Mouse (Mus musculus) E14TG2a.4 (cell line): ENCODE results near the gene Kirrel3.

Source experiments
- H3K27me3 ChIP-seq: 2 replicates; pipeline ENCODE4 v1.6.1; 2014; ENCODE audit warnings: low read length, control low read depth; ENCODE audit not compliant: insufficient read depth
- H3K36me3 ChIP-seq: 2 replicates; pipeline ENCODE4 v1.6.1; 2014; ENCODE audit warnings: low read length, control low read depth; ENCODE audit not compliant: insufficient read depth
- H3K4me1 ChIP-seq: replicated peaks from 2 replicates; pipeline ENCODE4 v1.6.1; 2014; ENCODE audit warnings: low read depth, low read length, control low read depth
- H3K4me3 ChIP-seq: replicated peaks from 2 replicates; pipeline ENCODE4 v1.5.1; 2014; ENCODE audit warnings: mild to moderate bottlenecking, low read length
- H3K9me3 ChIP-seq: 2 replicates; pipeline ENCODE4 v1.6.1; 2014; ENCODE audit warnings: low read length, control low read depth
- CTCF ChIP-seq: conservative IDR thresholded peaks from 2 replicates; pipeline ENCODE4 v1.5.1; 2014; ENCODE audit warnings: low read length
- NANOG ChIP-seq: IDR thresholded peaks from 2 replicates; pipeline ENCODE4 v1.6.1; 2014; ENCODE audit warnings: borderline replicate concordance, low read length, mixed read lengths
- POU5F1 ChIP-seq: IDR thresholded peaks from 2 replicates; pipeline ENCODE4 v1.6.1; 2014; ENCODE audit warnings: low read length, borderline replicate concordance

Kirrel3 gene

DNA sequence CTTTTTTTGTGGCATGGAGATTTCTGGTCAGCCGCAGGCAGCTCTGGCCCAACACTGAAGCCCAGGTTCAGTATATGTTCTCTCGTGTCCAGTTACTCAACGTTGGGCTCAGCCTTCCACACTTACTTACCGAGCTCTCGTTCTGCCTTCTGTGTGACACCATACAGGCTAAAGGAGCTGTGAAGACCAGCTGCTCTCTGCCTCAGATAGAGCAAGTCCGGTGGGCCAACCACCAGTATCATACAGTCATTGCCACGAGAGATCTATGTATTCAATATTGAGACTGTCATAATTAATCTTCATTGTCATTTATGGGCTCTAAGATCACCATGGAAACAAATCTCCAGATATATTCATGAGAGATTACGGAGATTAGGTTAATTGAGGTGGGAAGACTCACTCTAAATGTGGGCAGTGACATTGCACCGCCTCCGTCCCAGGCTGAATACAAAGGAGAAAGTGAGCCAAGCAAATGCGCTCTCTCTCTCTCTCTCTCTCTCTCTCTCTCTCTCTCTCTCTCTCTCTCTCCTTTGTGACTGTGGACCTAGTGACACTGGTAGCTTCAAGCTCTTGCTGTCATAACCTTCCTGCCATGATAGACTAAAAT lies 339.8 kb downstream of the Kirrel3 start:
- no peak for TF ChIP-seq NANOG
- no peak for TF ChIP-seq CTCF
- TF ChIP-seq POU5F1: no peak
- no peak overlapping the region for H3K4me3 ChIP-seq
- peaks cover 5% of the 10 kb centered on the region for H3K27me3 ChIP-seq
- no peaks in the 10 kb centered on the region for H3K4me1 ChIP-seq
- H3K9me3 ChIP-seq: no peaks in the 10 kb centered on the region
- H3K36me3 ChIP-seq: no peaks in the 10 kb centered on the region

DNA sequence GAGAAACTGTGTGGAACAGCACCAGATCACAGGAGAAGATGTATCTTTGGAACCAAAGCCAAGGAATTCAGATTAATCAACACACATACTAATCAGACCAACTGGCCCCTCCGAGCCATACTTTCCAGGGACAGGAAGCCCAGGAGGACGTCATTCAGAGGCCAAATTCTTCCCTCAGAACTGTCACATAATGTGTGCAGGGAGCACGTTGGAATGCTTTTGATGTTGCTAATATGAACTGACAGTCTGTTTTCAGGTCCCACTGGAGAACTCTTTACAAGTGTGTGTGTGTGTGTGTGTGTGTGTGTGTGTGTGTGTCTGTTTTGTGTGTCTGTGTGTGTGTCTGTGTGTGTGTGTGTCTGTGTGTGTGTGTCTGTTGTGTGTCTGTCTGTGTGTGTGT lies 345.0 kb downstream of the Kirrel3 start:
- Histone ChIP-seq H3K36me3 (no peaks in the 10 kb centered on the region), H3K27me3 (peaks cover 5% of the 10 kb centered on the region; the same call in 1 of the 2 replicates), H3K4me1 (no peaks in the 10 kb centered on the region), H3K4me3 (no peak overlapping the region), H3K9me3 (no peaks in the 10 kb centered on the region)
- no peak for TF ChIP-seq POU5F1
- no peak for TF ChIP-seq NANOG
- no peak for TF ChIP-seq CTCF

DNA sequence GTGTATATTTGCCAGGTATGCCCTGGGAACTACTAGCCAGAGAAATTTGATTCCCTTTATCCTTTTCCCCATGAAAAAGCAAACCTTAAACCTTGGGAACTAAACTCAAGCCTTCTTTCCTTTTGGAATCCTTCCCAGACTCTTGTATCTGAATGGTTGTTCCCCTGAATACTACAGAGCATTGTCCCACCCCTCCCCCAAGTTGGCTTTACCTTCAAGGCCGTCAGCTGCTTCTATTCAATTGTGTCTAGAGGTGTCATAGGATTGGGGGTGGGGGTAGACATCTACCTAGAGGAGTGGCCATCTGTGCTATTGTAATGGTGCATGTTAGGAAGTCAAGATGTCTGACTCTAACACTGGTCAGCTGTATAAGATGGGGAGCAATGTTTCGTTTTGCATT lies 351.1 kb downstream of the Kirrel3 start:
- no peak overlapping the region for H3K4me3 ChIP-seq
- TF ChIP-seq POU5F1 (no peak), NANOG (no peak), CTCF (no peak)
- no peaks in the 10 kb centered on the region for H3K9me3 ChIP-seq
- H3K36me3 ChIP-seq: no peaks in the 10 kb centered on the region
- H3K27me3 ChIP-seq: 0 out of 2 replicates have a peak, but pooled peaks cover 2% of the 10 kb centered on the region
- peaks cover 4% of the 10 kb centered on the region for H3K4me1 ChIP-seq

DNA sequence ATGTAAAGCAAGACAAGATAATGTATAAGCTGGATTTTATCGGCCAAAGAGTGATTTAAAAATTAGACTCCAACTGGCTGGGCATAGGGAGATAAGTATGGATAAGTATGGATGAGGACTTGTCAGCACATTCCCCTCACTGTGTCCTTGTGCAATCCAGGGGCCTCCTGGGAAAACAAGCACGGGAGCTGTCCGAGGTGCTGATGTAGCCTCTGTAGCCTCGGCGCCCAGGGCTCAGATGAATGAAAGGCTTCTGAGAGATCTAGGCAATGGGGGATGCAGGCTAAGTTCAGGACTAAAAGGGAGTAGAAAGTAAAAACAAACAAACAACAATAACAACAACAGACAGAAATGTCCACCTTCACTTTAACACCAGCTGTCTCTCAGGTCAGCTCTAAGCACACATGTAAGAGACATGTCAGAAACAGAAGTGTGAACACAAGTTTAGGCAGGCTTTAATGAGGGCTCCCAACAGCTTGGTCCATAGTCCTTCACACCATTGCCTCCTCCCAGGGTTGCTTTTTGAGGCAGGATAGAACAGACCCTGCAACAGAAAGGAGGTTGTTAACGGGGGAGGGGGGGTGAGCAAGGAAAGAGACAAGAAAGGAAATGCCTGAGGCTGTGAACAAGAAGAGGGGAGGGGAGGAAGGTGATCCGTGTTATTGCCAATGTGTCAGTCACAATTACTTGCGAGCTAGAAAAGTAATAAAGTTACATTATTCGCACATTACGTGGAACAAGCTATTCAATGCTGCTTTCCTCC lies 352.2 kb downstream of the Kirrel3 start:
- no peaks in the 10 kb centered on the region for H3K36me3 ChIP-seq
- H3K4me3 ChIP-seq: no peak overlapping the region
- no peaks in the 10 kb centered on the region for H3K9me3 ChIP-seq
- H3K4me1 ChIP-seq: peaks cover 8% of the 10 kb centered on the region
- TF ChIP-seq POU5F1: no peak
- 0 out of 2 replicates have a peak, but pooled peaks cover 5% of the 10 kb centered on the region for H3K27me3 ChIP-seq

DNA sequence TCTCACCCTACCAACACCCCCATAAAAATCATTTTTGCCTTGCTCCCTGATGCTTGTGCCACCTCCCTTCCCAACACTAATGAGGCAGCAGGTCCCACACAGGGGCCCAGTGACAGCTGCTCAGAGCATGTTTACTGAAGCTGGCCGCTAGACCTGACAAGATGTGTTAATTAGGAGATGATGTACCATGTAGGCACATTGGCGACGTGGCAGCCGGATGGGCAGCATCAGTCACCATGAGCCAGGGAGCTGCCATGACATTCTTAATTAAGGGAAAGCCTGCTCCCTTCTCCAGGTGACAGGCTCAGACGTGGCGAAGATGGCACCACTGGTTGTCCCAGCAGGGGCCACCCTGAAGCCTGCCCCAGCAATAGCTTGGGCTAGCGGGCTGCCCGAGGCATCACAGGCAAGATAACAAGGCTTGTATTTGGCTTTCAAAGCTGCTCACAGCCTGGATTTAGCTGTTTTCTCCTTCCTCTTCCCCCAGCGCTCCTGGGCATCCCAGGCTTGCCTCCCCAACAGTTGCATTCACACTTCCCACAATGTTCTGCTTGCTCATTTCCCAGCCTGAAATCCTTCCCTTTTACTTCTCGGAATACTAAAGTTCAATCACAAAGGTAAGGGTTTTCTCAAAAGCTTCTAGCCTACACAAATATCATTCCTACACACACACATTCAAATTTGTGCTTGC lies 357.7 kb downstream of the Kirrel3 start:
- no peaks in the 10 kb centered on the region for H3K36me3 ChIP-seq
- peaks cover 8% of the 10 kb centered on the region for H3K4me1 ChIP-seq
- H3K9me3 ChIP-seq: no peaks in the 10 kb centered on the region
- peaks cover 17% of the 10 kb centered on the region; the same call in 1 of the 2 replicates for H3K27me3 ChIP-seq
- no peak for TF ChIP-seq NANOG
- no peak for TF ChIP-seq CTCF
- no peak for TF ChIP-seq POU5F1
- H3K4me3 ChIP-seq: no peak overlapping the region

DNA sequence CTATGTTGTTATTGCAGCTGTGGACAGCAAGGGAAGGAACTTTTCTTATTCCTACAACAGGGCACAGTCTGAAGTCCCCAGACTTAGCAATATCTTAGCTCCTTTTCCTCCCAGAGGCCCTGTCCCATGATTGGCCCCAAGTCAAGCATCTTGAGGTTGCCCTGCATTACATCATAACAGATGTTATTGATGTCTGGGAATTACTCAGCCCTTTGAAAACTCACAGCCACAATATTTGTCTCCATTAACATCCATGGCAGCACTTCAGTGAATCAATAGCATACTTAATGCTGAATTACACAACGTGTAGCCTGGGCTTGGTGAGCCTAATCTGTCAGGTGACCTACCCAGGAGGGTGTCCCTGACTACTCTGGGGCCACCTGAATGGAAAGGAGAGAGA lies 360.7 kb downstream of the Kirrel3 start:
- TF ChIP-seq CTCF (no peak), NANOG (no peak)

DNA sequence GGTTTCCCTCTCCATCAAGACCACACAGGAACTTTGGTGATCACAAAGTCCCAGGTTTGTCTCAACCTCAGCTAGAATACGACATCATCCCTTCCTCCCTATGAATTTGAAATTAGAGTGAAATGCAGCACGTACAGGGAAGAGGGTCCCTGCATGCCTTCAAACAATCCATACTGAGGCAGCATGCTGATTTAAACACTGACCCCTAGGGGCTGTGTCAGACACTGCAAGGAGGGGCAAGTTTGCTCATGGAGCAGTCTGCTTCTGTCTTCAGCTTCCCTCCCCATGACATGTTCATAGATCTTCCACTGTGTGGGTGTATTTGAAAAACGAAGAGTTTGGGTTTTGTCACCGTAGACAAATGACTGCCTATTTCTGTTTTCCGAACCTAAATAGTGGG lies 362.0 kb downstream of the Kirrel3 start:
- peaks cover 14% of the 10 kb centered on the region; the same call in 1 of the 2 replicates for H3K27me3 ChIP-seq
- no peak overlapping the region for H3K4me3 ChIP-seq
- H3K9me3 ChIP-seq: no peaks in the 10 kb centered on the region
- H3K36me3 ChIP-seq: no peaks in the 10 kb centered on the region
- no peaks in the 10 kb centered on the region for H3K4me1 ChIP-seq
- TF ChIP-seq NANOG: no peak
- TF ChIP-seq POU5F1: no peak
- TF ChIP-seq CTCF: peak; percentile 90

More for the DNA sequence above, 360.7 kb downstream of the Kirrel3 start:
- H3K4me1 ChIP-seq: peaks cover 8% of the 10 kb centered on the region
- H3K9me3 ChIP-seq: no peaks in the 10 kb centered on the region
- no peak overlapping the region for H3K4me3 ChIP-seq
- peaks cover 14% of the 10 kb centered on the region; the same call in 1 of the 2 replicates for H3K27me3 ChIP-seq
- no peaks in the 10 kb centered on the region for H3K36me3 ChIP-seq

DNA sequence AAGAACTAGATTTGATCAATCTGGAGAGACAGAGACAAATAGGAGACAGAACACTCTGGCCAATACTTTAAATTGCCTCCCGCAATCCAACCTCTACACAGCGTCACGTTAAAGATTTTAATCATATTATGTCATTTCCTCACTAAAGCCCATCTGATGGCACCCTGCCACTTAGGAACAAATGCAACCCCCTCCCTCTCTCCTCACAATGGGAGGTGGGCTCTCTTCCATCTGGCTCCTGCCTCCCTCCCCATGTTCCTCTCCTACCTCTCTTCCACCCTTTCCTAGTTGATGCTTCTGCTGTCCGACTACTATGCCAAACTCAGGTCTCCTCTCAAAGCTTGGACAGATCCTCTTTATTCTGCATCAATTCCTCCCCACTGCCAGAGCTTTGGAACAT lies 365.4 kb downstream of the Kirrel3 start:
- Histone ChIP-seq H3K4me3 (no peak overlapping the region), H3K27me3 (peaks cover 6% of the 10 kb centered on the region; the same call in 1 of the 2 replicates), H3K36me3 (no peaks in the 10 kb centered on the region), H3K4me1 (no peaks in the 10 kb centered on the region), H3K9me3 (no peaks in the 10 kb centered on the region)
- TF ChIP-seq POU5F1 (no peak), CTCF (no peak), NANOG (no peak)

DNA sequence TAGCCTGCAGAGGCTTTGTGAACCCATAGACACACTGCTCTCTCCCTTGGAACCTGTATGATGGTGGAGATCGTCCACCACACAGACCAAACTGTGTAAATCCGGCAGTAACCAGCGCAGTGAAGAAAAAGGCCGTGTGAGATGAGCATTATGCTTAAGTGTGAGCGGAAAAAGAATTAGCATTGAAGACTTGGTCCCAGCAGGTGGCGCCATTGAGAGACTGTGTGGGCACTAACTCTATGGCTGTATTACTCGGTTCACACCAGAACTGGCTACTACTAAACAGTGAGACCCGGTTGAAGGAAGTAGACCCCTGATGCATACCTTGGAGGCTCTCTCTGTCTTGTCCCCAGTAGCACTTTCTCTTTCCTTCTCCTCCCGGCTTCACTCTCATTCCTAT lies 371.9 kb downstream of the Kirrel3 start:
- no peaks in the 10 kb centered on the region for H3K36me3 ChIP-seq
- peak; percentile 67 for TF ChIP-seq CTCF
- TF ChIP-seq NANOG: no peak
- no peaks in the 10 kb centered on the region for H3K9me3 ChIP-seq
- no peaks in the 10 kb centered on the region for H3K27me3 ChIP-seq
- no peak overlapping the region for H3K4me3 ChIP-seq
- H3K4me1 ChIP-seq: no peaks in the 10 kb centered on the region
